Mouse (Mus musculus): ENCODE measurements around the gene Cyp3a13.
"Not testable (repeated sequence)": the region's sequence is repeated elsewhere in the genome, so short reads cannot be mapped to it uniquely, and the experiment has no call there.

Gene Cyp3a13

DNA sequence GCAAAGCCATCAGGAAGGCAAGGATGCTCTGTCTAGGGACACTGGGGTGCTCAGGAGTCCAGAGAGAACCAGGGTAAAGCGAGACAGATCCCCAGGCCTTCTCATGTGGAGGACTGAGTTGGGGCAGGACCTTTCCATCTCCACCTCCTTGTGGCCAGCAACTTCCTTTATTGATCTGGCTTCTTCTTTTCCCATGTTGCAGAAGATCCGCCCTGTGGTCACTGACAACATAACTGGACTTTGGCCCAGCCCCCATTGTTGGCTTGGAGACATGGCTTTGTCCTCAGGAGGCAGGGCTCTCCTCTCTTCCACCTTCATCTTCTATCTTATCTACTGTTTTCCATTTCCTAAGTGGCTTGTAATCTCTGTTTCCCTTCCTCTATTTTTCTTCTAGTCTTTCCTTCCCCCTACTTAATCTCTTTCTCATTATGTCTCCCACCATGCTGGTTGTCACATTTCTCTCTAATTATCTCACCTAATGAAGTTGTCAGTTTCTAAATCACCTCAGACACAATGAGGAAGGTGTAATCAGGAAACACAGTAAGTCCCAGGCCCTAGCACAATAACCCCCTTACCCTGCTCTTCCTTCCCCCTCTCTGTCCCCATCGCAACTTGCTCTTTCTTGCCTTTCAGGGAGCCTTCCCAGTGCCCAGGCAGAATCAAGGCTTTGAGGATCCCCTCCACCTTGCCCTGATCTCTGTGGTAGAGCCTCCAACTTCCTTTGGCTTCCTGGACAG lies 49.6 kb downstream of the Cyp3a13 start, which contains the start of gene Pilrb2:
Gene Pilrb2, minus strand, starts transcription at position 172 of the 737 bp plus-strand sequence.
- DNase-seq (ENCODE audit: low spot score) = not testable (repeated sequence)

DNA sequence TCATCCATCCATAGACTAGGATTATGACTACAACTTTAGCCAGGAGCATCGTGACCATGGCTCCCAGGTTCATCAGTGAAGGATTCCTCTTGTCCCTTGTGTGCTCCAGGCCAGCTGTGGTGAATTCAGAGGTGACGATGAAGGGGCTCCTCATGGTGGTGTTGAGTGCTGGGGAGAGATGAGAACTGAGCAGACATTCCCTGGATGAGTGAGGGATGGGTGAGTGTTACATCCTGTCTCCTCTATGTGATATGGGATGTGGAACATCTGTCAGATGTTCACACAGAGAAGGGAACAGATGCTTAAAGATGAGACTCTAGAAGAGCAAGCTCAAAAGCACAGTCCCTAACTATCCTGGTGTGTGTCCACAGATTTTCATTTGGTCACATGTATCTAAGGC lies 52.8 kb downstream of the Cyp3a13 start:
- DNase-seq (ENCODE audit: low spot score) = not testable (repeated sequence)

DNA sequence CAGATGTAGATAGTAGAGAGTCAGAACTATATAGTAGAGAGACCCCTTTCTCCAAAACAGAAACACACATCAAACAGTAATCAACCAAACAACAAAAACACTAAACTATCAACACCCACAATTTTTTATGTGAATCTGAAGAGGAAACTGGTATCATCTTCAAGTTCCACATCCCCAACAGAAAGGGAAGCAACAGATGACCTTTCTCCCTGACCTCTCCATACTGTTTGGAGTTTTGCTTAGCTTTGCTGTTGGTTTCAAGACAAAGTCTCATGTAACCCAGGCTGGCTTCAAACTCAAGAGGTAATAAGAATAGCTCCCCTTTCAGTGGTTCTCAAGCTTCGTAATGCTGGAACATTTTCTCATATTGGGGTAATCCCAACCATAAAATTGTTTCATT lies 57.4 kb downstream of the Cyp3a13 start:
- not testable (repeated sequence) for DNase-seq (ENCODE audit: low spot score)

DNA sequence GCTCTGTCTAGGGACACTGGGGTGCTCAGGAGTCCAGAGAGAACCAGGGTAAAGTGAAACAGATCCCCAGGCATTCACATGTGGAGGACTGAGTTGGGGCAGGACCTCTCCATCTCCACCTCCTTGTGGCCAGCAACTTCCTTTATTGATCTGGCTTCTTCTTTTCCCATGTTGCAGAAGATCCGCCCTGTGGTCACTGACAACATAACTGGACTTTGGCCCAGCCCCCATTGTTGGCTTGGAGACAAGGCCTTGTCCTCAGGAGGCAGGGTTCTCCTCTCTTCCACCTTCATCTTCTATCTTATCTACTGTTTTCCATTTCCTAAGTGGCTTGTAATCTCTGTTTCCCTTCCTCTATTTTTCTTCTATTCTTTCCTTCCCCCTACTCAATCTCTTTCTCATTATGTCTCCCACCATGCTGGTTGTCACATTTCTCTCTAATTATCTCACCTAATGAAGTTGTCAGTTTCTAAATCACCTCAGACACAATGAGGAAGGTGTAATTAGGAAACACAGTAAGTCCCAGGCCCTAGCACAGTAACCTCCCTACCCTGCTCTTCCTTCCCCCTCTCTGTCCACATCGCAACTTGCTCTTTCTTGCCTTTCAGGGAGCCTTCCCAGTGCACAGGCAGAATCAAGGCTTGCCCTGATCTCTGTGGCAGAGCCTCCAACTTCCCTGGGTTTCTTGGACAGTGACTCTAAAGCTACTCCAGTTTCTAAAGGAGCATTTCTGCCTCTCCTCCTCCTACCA lies 63.3 kb downstream of the Cyp3a13 start, which contains the start of gene Pilrb1:
Gene Pilrb1, minus strand, starts transcription at position 147 of the 751 bp plus-strand sequence.
- not testable (repeated sequence) for DNase-seq (ENCODE audit: low spot score)

DNA sequence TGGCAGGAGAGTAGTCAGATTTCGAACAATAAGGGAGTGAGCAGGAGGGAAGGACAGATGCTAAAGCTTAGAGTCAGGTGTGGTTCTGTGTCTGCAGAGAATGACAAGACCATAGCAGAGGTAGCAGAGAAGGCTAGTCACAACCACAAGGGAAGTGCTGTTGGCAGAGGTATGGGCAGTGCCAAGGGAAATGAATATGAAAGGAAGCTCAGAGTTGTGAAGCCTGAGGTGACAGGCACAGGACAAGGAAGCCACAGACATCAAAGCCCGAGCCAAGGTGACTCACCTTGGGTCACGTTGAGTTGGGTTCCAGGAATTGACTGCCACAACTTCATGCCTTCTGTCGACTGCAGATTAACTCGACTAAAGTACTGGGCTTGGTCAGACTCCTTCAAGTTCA lies 64.5 kb downstream of the Cyp3a13 start:
- DNase-seq (ENCODE audit: low spot score) = not testable (repeated sequence)

DNA sequence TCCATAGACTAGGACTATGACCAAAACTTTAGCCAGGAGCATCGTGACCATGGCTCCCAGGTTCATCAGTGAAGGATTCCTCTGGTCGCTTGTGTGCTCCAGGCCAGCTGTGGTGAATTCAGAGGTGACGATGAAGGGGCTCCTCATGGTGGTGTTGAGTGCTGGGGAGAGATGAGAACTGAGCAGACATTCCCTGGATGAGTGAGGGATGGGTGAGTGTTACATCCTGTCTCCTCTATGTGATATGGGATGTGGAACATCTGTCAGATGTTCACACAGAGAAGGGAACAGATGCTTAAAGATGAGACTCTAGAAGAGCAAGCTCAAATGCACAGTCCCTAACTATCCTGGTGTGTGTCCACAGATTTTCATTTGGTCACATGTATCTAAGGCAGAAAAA lies 66.5 kb downstream of the Cyp3a13 start:
- DNase-seq (ENCODE audit: low spot score) = not testable (repeated sequence)

DNA sequence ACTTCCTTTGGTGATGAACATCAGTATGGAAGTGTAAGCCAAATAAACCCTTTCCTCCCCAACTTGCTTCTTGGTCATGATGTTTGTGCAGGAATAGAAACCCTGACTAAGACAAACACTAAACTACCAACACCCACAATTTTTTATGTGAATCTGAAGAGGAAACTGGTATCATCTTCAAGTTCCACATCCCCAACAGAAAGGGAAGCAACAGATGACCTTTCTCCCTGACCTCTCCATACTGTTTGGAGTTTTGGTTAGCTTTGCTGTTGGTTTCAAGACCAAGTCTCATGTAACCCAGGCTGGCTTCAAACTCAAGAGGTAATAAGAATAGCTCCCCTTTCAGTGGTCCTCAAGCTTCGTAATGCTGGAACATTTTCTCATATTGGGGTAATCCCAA lies 71.1 kb downstream of the Cyp3a13 start:
- DNase-seq (ENCODE audit: low spot score) = not testable (repeated sequence)
